Mouse (Mus musculus) stomach, postnatal 0 days (tissue): ENCODE measurements at regions not wholly inside any gene's neighbourhood (a gene's known extent, or its start where the extent isn't known, plus 50 kb on each side); places are given as distances from the start of the nearest gene placed in this dataset.

ENCODE experiments used
- ATAC-seq: fragments of 200-750 bp; cut with Nextera tagmentation; 2 replicates; pipeline ENCODE4 v1.8.0; 2017; ENCODE audit not compliant: low FRiP score, low TSS enrichment
- DNase-seq: peaks from one replicate; pipeline ENCODE4 v3.0.0-alpha.2; 2016; ENCODE audit warnings: low spot score
- H3K27ac ChIP-seq: fragments of 300-500 bp; sonication (generic); replicated peaks from 2 replicates; pipeline ENCODE4 v1.5.1; 2014; ENCODE audit warnings: mild to moderate bottlenecking, control low read depth
- H3K27me3 ChIP-seq: fragments of 300-500 bp; sonication (generic); 2 replicates; pipeline ENCODE4 v1.6.1; 2014; ENCODE audit warnings: low read length; ENCODE audit not compliant: control insufficient read depth, insufficient read depth
- H3K36me3 ChIP-seq: fragments of 300-500 bp; sonication (generic); 2 replicates; pipeline ENCODE4 v1.6.1; 2014; ENCODE audit warnings: low read length, mixed read lengths; ENCODE audit not compliant: control insufficient read depth, insufficient read depth
- H3K4me1 ChIP-seq: fragments of 300-500 bp; sonication (generic); replicated peaks from 2 replicates; pipeline ENCODE4 v1.6.1; 2014; ENCODE audit warnings: antibody characterized with exemption; ENCODE audit not compliant: control insufficient read depth, insufficient read depth
- H3K4me2 ChIP-seq: fragments of 300-500 bp; sonication (generic); replicated peaks from 2 replicates; pipeline ENCODE4 v1.6.1; 2014; ENCODE audit warnings: low read depth, mild to moderate bottlenecking, control low read depth, moderate library complexity
- H3K4me3 ChIP-seq: fragments of 300-500 bp; sonication (generic); 2 replicates; pipeline ENCODE4 v1.5.1; 2014; ENCODE audit warnings: low read depth, low read length, control low read depth
- H3K9ac ChIP-seq: fragments of 300-500 bp; sonication (generic); 2 replicates; pipeline ENCODE4 v1.6.1; 2014; ENCODE audit warnings: mild to moderate bottlenecking, low read length, control low read depth, mixed read lengths
- H3K9me3 ChIP-seq: fragments of 300-500 bp; sonication (generic); 2 replicates; pipeline ENCODE4 v1.6.1; 2016; ENCODE audit warnings: low read length; ENCODE audit not compliant: control insufficient read depth
- CTCF ChIP-seq: IDR thresholded peaks from 2 replicates; pipeline ENCODE4 v1.5.1; 2016; ENCODE audit warnings: antibody characterized with exemption, low read depth, mild to moderate bottlenecking, moderate library complexity
- EP300 ChIP-seq: optimal IDR thresholded peaks from 2 replicates; pipeline ENCODE3; 2016; ENCODE audit warnings: antibody characterized with exemption
- WGBS: fragments of 180-500 bp; shearing (Covaris S2); extraction: QIAGEN DNeasy Blood & Tissue Kit; methylation state at CpG from one replicate; pipeline ENCODE4 v1.1.7; 2014; 5-methylcytosine and 5-hydroxymethylcytosine counted together

DNA sequence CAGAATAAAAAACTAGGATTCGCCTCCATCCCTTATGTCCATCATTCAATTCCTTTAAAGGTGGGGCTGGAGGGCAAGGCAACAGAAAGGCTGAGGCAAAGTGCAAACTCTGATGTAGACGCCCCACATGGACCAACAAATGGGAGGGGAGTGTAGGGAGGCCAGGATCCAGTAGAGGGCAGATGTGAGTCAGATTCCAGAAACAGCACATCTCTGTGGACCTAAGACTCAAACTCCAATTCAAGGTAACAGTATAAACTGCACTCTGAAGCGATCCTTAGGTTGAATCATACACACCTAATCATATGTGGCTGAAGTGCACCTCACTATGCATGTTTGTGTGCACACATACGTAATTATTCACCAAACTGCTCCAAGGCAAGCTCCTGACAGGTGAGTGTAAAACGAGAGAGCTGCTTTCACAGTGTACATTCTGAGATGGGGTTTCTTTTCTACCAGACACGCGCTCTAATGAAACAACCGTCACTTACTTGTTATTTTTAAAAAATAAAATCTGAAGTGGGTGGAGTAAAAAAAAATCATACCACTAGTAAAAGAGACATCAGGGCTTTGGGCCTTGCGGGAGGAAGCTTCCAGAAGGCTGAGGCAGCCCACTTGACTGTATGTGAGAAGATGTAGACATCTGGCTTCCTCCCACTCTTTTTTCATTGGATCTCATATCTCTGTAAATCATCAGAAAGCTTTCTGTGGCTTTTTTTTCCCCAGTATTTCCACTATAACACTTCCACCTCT is 60.6 kb upstream of the Ssx2ip start:
- Histone ChIP-seq H3K36me3 (no peaks in the 10 kb centered on the region), H3K9me3 (no peaks in the 10 kb centered on the region), H3K4me2 (no peak overlapping the region), H3K4me3 (no peak overlapping the region), H3K27ac (no peak overlapping the region), H3K4me1 (no peaks in the 10 kb centered on the region), H3K27me3 (no peaks in the 10 kb centered on the region), H3K9ac (no peak overlapping the region)
- no peak for TF ChIP-seq EP300
- peak; percentile 83 for TF ChIP-seq CTCF
- 55% methylated on average over 9 of the region's 9 CpGs for WGBS
- DNase-seq (peak; percentile 71), ATAC-seq (peak; percentile 61; the same call in 1 of the 2 replicates)

DNA sequence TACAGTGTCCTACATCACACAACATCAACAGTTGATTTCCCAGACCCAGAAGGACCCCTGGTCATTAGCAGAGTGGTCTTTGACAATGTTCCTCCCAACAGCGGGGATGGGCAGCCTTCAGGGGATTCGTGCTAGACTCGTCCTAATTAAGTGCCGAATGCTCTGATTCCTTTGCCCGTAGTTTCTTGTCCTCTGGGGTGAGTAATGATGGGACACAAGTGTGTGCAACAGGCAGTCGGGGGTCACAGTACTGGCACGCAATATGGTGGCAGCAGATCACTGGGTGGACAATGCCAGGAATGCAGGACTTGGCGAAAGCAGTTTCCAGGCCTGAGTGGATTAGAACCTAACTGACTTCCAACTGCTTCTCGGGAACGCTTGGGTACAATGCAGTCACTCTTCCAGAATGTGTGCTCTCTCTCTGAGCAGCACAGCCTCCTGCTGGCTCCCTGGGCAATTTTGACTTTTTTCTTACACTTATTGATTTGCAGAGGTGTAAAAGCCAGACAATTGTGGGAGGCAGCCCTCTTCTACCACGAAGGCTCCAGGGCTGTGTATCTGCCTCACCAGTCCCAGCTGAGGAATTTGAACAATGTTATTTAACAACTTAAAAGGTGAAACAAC is 59.9 kb upstream of the Ssx2ip start:
- no peak for ATAC-seq
- no peak for DNase-seq
- H3K4me3 ChIP-seq: no peak overlapping the region
- no peak overlapping the region for H3K4me2 ChIP-seq
- no peaks in the 10 kb centered on the region for H3K9me3 ChIP-seq
- H3K36me3 ChIP-seq: no peaks in the 10 kb centered on the region
- no peaks in the 10 kb centered on the region for H3K27me3 ChIP-seq
- H3K27ac ChIP-seq: no peak overlapping the region
- H3K9ac ChIP-seq: no peak overlapping the region
- 83% methylated on average over 11 of the region's 11 CpGs for WGBS
- no peaks in the 10 kb centered on the region for H3K4me1 ChIP-seq
- TF ChIP-seq CTCF: no peak
- no peak for TF ChIP-seq EP300

DNA sequence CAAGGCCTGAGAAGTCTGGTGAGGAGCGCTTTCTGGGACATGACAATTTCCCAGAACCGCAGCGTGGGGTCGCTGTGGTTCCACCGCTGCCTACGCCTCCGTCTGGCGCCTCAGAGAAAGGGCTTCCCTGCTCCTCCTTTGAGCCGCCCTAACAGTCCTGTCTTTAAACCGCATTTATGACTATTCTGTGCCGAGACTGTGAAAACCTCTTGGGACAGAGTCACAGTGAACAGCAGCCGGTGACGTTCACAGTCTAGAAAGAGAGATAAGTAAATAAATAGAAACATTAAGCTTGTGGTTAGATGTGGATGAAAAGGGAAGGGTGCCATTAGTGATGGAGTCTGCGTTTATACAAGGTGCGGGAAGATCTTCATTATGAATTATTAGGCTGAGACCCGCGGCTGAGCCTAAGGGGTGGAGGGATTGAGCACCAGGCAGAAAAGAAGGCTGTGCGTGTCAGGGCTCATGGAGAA is 59.1 kb upstream of the Ssx2ip start:
- TF ChIP-seq CTCF (peak; percentile 98), EP300 (no peak)
- Histone ChIP-seq H3K27ac (no peak overlapping the region), H3K4me3 (peak overlapping the region; percentile 15; the same call in 1 of the 2 replicates), H3K9ac (no peak overlapping the region), H3K4me2 (peak overlapping the region; percentile 34), H3K9me3 (no peaks in the 10 kb centered on the region), H3K4me1 (no peaks in the 10 kb centered on the region), H3K27me3 (no peaks in the 10 kb centered on the region), H3K36me3 (no peaks in the 10 kb centered on the region)
- WGBS: 4% methylated on average over 18 of the region's 18 CpGs
- ATAC-seq (peak; percentile 78), DNase-seq (peak; percentile 79)

DNA sequence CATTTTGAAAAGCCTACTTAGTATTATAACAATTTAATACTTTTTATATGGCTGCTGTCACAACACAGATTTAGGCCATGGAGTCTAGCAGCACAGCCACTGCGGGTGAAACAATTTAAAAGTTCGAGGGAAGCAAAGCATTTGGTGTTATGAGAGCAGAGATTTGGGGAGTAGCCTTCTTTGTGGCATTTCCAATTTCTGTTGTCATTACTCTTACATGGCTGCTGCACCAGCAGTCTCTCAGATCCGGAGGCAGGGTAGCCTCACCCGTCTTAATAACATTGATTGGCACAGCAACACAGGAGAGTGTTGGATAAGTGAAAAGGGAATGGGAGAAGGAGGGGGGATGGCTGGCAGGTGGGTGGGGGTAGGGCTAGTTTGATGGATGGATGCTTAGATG is 58.5 kb upstream of the Ssx2ip start:
- H3K27ac ChIP-seq: no peak overlapping the region
- no peak overlapping the region for H3K9ac ChIP-seq
- DNase-seq (no peak), ATAC-seq (no peak)
- WGBS: 61% methylated on average over 4 of the region's 4 CpGs
- H3K27me3 ChIP-seq: no peaks in the 10 kb centered on the region
- TF ChIP-seq CTCF: no peak
- no peak for TF ChIP-seq EP300
- H3K4me3 ChIP-seq: no peak overlapping the region
- H3K9me3 ChIP-seq: no peaks in the 10 kb centered on the region
- H3K36me3 ChIP-seq: no peaks in the 10 kb centered on the region
- no peak overlapping the region for H3K4me2 ChIP-seq
- no peaks in the 10 kb centered on the region for H3K4me1 ChIP-seq

DNA sequence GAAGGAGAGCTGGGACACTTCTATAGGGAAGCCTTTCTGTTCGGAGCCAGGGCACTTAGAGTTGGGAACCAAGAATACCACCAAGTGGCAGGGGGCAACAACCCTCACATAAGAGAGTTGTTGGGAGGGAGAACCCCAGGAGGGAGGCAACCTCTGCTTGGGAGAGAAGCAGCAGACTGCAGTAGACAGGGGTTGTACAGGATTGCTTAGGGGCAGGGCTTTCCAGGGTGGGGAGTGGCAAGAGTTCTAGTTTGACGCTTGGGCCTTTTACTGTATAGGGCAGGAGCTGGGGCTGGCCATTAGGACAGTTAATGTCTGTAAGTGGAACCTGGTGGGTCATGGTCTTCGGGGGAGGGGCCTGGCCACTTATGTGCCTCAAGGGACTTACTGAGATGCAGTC is 57.1 kb upstream of the Ssx2ip start:
- TF ChIP-seq CTCF: no peak
- no peak for TF ChIP-seq EP300
- DNase-seq: no peak
- no peak overlapping the region for H3K27ac ChIP-seq
- no peak overlapping the region for H3K4me2 ChIP-seq
- H3K4me3 ChIP-seq: no peak overlapping the region
- ATAC-seq: no peak
- WGBS: 86% methylated on average over 3 of the region's 3 CpGs
- H3K9ac ChIP-seq: no peak overlapping the region
- H3K36me3 ChIP-seq: no peaks in the 10 kb centered on the region
- H3K4me1 ChIP-seq: no peaks in the 10 kb centered on the region
- no peaks in the 10 kb centered on the region for H3K27me3 ChIP-seq
- H3K9me3 ChIP-seq: no peaks in the 10 kb centered on the region

DNA sequence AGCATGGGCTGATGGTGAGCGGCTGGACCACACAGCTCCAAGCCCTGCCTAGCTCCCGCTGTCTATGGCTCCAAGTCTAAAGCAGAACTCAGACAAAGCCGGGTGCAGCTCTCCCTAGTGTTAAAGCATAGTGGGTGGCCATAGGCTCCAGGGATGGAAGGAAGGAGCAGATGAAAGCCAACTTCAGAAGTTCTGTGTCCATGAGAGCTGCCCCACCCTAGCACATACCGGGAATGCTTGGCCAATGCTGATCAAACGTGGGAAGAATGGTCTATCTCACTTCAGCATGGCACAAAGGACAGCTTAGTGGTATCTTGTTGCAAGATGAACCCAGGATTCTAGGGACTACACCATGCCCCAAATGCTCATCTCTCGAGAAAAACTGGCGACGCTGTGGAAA is 55.5 kb upstream of the Ssx2ip start:
- WGBS: 69% methylated on average over 8 of the region's 8 CpGs

More for the DNA sequence above, 55.5 kb upstream of the Ssx2ip start:
- Histone ChIP-seq H3K4me3 (no peak overlapping the region), H3K4me2 (no peak overlapping the region), H3K4me1 (no peaks in the 10 kb centered on the region), H3K9me3 (no peaks in the 10 kb centered on the region), H3K27me3 (no peaks in the 10 kb centered on the region), H3K9ac (no peak overlapping the region), H3K36me3 (no peaks in the 10 kb centered on the region), H3K27ac (no peak overlapping the region)
- TF ChIP-seq CTCF: no peak
- no peak for TF ChIP-seq EP300
- DNase-seq: no peak
- no peak for ATAC-seq
